In genomic region chr6:30178023-30178639, GRCm38 (mm10) we compare ENCODE assay signal across 9 mouse cellular contexts.
A peak's percentile ranks its signal among the peaks of the same experiment; 100 is the strongest.
DNase-seq lines count a peak whose midpoint lies in the region; ATAC-seq lines count a peak whose summit lies in the region.
"Had no signal": no experiment of that assay in that cellular context is flagged by ENCODE, and none has a peak within 500 bp of the region (broad histone marks: within the 10 kb centered on the region; RNA-seq: fewer than 3 reads in every experiment).

No protein-coding gene starts in this region.

- intact Hi-C loops in gastrocnemius, postnatal 36 days (cut with DNase I), result no loop called here

- ATAC-seq in CD4-positive, CD25-positive, alpha-beta regulatory T cell, adult 4 months, result no peak

- peak; percentile 34 for DNase-seq in CD4-positive, CD25-positive, alpha-beta regulatory T cell, adult 2 months (ENCODE audit: low read depth, low spot score)
- DNase-seq in kidney, adult 18-20 months, result peak; percentile 9
- DNase-seq in kidney, postnatal 10 days, result no peak
- peak; percentile 34 for DNase-seq in thymus, postnatal 4 days
- no peak for DNase-seq in thymus, adult 18-20 months
- DNase-seq in layer of hippocampus, adult 11-12 months (ENCODE audit: low spot score), result no peak
- no peak for DNase-seq in gastrocnemius, postnatal 36 days
- DNase-seq: lung, postnatal 36 days had no signal

Comparison
In these comparisons a context has a peak if more than half of its experiments do, and no peak if none do; other contexts are left out.
1. DNase-seq: peak in CD4-positive, CD25-positive, alpha-beta regulatory T cell, adult 2 months (single experiment), kidney, adult 18-20 months (single experiment) and thymus, postnatal 4 days (single experiment); none in kidney, postnatal 10 days (single experiment), thymus, adult 18-20 months (0 of 2), layer of hippocampus, adult 11-12 months (single experiment) and gastrocnemius, postnatal 36 days (0 of 2).